Mouse (Mus musculus) frontal cortex, adult (tissue): ENCODE measurements around the gene Wdr54.
A peak's percentile ranks its signal among the peaks of the same experiment; 100 is the strongest.

Experiments used
- ATAC-seq: cut with Nextera tagmentation; 2 replicates; pipeline ENCODE4 v1.9.2; 2017; ENCODE audit warnings: mild to moderate bottlenecking, moderate library complexity, mixed read lengths; ENCODE audit not compliant: low TSS enrichment

The Wdr54 gene

GRCm38 (mm10) chr6:83127419-83127818 lies 28.8 kb downstream of the Wdr54 start:
- no peak for ATAC-seq

- no peak for ATAC-seq
Measured at GRCm38 (mm10) chr6:83125331-83125730, 30.9 kb downstream of the Wdr54 start, which contains the start of gene Ino80b. Gene Ino80b (minus strand): TSS chr6:83125431.

DNA sequence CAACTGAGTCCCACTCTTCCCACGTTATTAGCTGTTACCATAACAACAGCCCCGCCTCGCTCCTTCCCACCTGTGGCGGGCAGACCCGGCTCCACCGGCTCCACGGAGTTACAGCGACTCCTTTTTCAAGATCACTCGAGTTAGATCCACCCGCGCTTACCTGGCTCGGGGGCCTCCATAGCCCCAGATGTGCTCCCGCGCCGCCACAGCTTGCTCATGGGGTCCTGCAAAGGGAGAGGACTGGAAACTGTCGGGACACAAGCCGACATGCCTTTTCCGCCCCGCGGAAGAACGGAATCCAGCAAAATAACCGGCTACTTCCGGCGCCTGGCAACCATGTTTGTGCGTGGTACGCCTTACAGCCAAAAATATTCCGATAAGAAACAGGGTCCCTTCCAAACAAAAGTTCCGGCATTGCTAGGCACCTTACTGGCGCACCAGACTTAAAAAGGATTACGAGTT lies 31.3 kb downstream of the Wdr54 start:
- peak; percentile 38; the same call in 1 of the 2 replicates for ATAC-seq

- ATAC-seq = no peak
Measured at GRCm38 (mm10) chr6:83122961-83123360, 33.2 kb downstream of the Wdr54 start.

DNA sequence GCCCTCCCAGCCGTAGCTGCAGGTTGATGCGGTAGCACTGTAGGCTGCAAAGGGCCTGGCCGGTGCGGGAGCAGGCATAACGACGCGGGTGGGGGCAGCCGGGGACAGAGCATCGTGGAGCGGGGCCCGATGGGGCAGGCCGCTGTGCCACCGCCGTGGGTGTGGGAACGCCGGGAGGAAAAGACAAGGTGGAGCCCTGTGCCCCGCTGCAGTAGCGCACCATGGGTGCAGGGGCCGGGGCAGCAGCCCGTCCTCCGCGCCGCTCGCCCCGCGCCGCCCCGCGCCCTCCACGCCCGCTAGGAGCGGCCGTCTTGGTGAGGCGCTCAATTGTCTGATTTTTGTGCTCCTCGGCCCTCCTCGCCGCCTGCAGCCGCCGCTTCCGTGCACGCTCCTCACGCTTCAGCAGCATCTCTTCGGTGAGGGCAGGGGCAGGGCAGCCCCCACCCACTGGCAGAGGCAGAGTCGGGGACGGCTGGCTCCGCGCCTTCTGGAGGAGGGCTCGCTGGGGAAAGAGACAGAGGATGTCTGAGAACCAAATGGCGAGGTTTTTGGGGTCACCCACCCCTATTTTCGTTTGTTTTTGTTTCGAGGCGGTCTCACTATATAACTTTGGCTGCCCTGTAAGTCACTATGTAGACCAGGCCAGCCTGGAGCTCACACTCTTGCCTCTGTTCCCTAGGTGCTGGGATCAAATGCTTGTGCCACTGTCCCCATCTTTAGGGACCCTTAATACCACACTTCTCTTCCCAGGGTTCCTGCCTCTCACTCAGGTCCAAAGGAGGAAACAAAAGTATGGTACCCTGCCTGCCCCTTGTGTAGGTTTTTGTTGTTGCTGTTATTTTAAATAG lies 34.1 kb downstream of the Wdr54 start:
- peak; percentile 24; the same call in 1 of the 2 replicates for ATAC-seq

GRCm38 (mm10) chr6:83120930-83121862 lies 35.0 kb downstream of the Wdr54 start, which contains the start of gene Wbp1:
Gene Wbp1 (minus strand): TSS chr6:83121559.
- ATAC-seq = peak; percentile 87

DNA sequence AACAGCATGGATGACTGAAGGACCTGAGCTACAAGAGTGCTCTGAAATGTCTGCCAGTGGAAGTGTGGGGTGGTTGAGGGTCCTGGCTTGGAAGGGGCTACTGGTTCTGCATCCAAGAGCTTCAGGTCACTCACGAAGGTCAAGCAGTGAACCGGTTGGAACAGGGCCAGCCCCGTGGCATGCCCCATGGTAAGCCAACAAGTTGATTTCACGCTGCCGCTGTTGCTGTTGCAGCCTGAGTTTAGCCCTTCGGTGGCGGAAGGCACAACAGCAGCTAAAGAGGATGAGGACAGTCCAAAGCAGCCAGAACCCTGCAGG lies 36.5 kb downstream of the Wdr54 start:
- no peak for ATAC-seq

GRCm38 (mm10) chr6:83118825-83119733 lies 37.1 kb downstream of the Wdr54 start:
- no peak for ATAC-seq

DNA sequence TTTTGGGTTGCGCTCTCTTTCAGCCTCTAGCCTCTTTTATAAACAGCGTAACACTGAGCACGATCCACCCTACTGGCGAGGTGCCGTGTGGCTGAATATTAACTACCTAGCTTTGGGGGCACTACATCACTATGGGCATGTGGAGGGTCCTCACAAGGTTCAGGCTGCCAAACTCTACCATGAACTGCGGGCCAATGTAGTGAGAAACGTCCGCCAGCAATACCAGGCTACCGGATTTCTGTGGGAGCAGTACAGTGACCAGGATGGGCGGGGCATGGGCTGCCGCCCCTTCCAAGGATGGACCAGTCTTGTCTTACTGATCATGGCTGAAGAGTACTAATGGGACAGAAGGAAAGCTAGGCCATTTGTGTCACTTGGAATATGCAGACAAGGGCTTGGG lies 37.8 kb downstream of the Wdr54 start:
- no peak for ATAC-seq

DNA sequence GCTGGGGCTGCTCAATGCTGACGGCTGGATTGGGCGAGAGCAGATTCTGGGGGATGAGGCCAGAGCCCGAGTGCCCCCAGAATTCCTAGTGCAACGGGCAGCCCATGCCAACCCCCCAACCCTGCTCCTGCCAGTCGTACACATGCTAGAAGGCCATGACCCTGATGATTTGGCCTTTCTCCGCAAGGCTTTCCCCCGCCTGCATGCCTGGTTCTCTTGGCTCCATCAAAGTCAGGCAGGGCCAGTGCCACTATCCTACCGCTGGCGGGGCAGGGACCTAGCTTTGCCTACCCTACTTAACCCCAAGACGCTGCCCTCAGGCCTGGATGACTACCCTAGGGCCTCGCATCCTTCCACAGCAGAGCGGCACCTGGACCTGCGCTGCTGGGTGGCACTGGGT lies 38.6 kb downstream of the Wdr54 start:
- ATAC-seq = no peak

GRCm38 (mm10) chr6:83117165-83117438 lies 39.1 kb downstream of the Wdr54 start:
- ATAC-seq = no peak

GRCm38 (mm10) chr6:83116373-83117164 lies 39.6 kb downstream of the Wdr54 start:
- ATAC-seq = no peak

- ATAC-seq = peak; percentile 28
Measured at GRCm38 (mm10) chr6:83115682-83116372, 40.4 kb downstream of the Wdr54 start.

GRCm38 (mm10) chr6:83115011-83115671 lies 41.1 kb downstream of the Wdr54 start, which contains the start of gene Mogs:
Gene Mogs (plus strand): TSS chr6:83115496.
- peak; percentile 87 for ATAC-seq

GRCm38 (mm10) chr6:83111510-83112136 lies 44.6 kb downstream of the Wdr54 start:
- no peak for ATAC-seq

DNA sequence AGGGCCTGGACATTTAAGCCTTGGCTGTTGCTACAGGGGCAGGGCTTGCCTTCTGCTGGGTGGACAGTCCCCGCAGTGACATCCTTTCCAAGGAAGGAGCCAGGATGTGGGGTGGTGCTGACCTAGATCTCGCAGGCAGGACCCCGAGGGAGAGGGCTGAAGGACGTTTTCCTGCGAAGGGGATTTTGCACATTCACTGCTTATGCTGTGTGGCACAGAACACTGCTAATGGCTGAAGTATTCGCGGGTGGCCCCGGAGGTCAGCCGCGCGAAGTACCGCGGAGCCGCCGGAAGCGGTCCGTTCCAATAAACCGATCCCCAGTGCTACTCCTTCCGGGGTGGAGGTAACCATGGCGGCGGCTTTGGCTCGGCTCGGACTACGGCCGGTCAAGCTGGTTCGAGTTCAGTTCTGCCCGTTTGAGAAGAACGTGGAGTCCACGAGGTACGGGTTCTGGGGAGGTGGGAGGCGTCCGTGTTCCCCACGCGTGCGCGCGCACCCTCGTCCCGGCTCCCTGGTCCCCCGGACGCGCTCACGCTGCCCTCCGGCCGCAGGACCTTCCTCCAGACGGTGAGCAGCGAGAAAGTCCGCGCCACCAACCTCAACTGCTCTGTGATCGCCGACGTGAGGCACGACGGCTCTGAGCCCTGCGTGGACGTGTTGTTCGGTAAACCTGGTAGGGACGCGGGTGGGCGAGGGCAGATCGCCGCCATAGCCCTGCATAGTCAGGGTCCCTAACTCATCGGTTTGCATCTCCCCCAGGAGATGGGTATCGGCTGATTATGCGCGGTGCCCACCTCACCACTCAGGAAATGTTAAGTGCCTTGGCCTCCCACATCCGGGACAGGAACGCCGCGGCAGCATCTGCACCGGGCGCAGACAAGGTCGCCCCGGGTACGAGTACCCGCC lies 47.2 kb downstream of the Wdr54 start, which contains the start of gene Mrpl53:
Gene Mrpl53, plus strand, starts transcription at position 279 of the 907 bp plus-strand sequence.
- ATAC-seq = peak; percentile 82

- ATAC-seq = no peak
Measured at GRCm38 (mm10) chr6:83107566-83108400, 48.4 kb downstream of the Wdr54 start.
